ENCODE assay signal across 14 mouse cellular contexts in genomic region chr13:95657171-95657570, GRCm38 (mm10). TPM values are rescaled to one million over a fixed set of nuclear protein-coding genes. Genes with fewer than 3 reads are reported as not detected.
DNase-seq lines count a peak whose midpoint lies in the region; ATAC-seq lines count a peak whose summit lies in the region.
"Had no signal": no experiment of that assay in that cellular context is flagged by ENCODE, and none has a peak within 500 bp of the region (broad histone marks: within the 10 kb centered on the region; RNA-seq: fewer than 3 reads in every experiment).

No protein-coding gene starts in this region.

- ATAC-seq in lung, embryonic 16.5 days (ENCODE audit: low read depth) = 0 out of 2 replicates have a peak, but pooled peaks have one; percentile 37
- no peak for ATAC-seq in forebrain, embryonic 12.5 days (ENCODE audit: low FRiP score)

- intact Hi-C loops in heart, postnatal 14 days (cut with DNase I) = no loop called here

- H3K27ac ChIP-seq in heart, embryonic 10.5 days = peak overlapping the region; percentile 62
- H3K27ac ChIP-seq in lung, embryonic 16.5 days (ENCODE audit: low read length) = no peak overlapping the region
- no peak overlapping the region for H3K27ac ChIP-seq in forebrain, embryonic 12.5 days
- H3K27ac ChIP-seq: embryonic facial prominence, embryonic 15.5 days; hindbrain, embryonic 15.5 days; limb, embryonic 12.5 days; stomach, postnatal 0 days had no signal

- H3K4me1 ChIP-seq in heart, embryonic 10.5 days = peaks cover 31% of the 10 kb centered on the region
- peaks cover 6% of the 10 kb centered on the region for H3K4me1 ChIP-seq in lung, embryonic 16.5 days (replicated peaks; ENCODE audit: control insufficient read depth, insufficient read depth, low read length)
- peaks cover 89% of the 10 kb centered on the region for H3K4me1 ChIP-seq in megakaryocyte, embryonic 14.5 days
- H3K4me1 ChIP-seq in forebrain, embryonic 12.5 days = no peaks in the 10 kb centered on the region
- H3K4me1 ChIP-seq: embryonic facial prominence, embryonic 15.5 days had no signal

- no peaks in the 10 kb centered on the region for H3K36me3 ChIP-seq in heart, embryonic 10.5 days
- no peaks in the 10 kb centered on the region for H3K36me3 ChIP-seq in lung, embryonic 16.5 days (ENCODE audit: control insufficient read depth, insufficient read depth, low read length)
- H3K36me3 ChIP-seq in megakaryocyte, embryonic 14.5 days (replicated peaks; ENCODE audit: low read length) = peaks cover 49% of the 10 kb centered on the region
- peaks cover 42% of the 10 kb centered on the region; the same call in 1 of the 2 replicates for H3K36me3 ChIP-seq in forebrain, embryonic 12.5 days (replicated peaks)
- H3K36me3 ChIP-seq: hindbrain, embryonic 15.5 days had no signal

- no peak overlapping the region for H3K4me3 ChIP-seq in heart, embryonic 10.5 days
- no peak overlapping the region for H3K4me3 ChIP-seq in lung, embryonic 16.5 days (ENCODE audit: low read length)
- H3K4me3 ChIP-seq in megakaryocyte, embryonic 14.5 days (replicated peaks) = peak overlapping the region; percentile 53
- H3K4me3 ChIP-seq in forebrain, embryonic 12.5 days (replicated peaks) = no peak overlapping the region
- H3K4me3 ChIP-seq: embryonic facial prominence, embryonic 15.5 days; hindbrain, embryonic 15.5 days; limb, embryonic 12.5 days had no signal

- H3K9me3 ChIP-seq in heart, embryonic 10.5 days = no peaks in the 10 kb centered on the region
- no peaks in the 10 kb centered on the region for H3K9me3 ChIP-seq in lung, embryonic 16.5 days (ENCODE audit: control insufficient read depth, low read length)
- H3K9me3 ChIP-seq in megakaryocyte, embryonic 14.5 days = peaks cover 2% of the 10 kb centered on the region; the same call in 1 of the 2 replicates
- H3K9me3 ChIP-seq in forebrain, embryonic 12.5 days = no peaks in the 10 kb centered on the region
- H3K9me3 ChIP-seq: embryonic facial prominence, embryonic 15.5 days; hindbrain, embryonic 15.5 days; limb, embryonic 12.5 days had no signal

- DNase-seq in heart, embryonic 10.5 days (ENCODE audit: low spot score) = peak; percentile 89
- no peak for DNase-seq in heart, postnatal 14 days
- DNase-seq in lung, postnatal 10 days = no peak
- peak; percentile 64 for DNase-seq in c-Kit-positive CD71-negative TER-119-negative erythroid progenitor cells, embryonic 14.5 days (ENCODE audit: low read depth)
- no peak for DNase-seq in left cerebral cortex, adult 9 months (ENCODE audit: low spot score in 2 of 2)
- DNase-seq: adrenal gland, postnatal 10 days; cerebellum, adult 8-10 months had no signal

- H3K4me2 ChIP-seq in lung, embryonic 16.5 days (ENCODE audit: low read depth, low read length) = no peak overlapping the region
- no peak overlapping the region for H3K4me2 ChIP-seq in forebrain, embryonic 12.5 days
- H3K4me2 ChIP-seq: embryonic facial prominence, embryonic 15.5 days; hindbrain, embryonic 15.5 days; limb, embryonic 12.5 days had no signal

- H3K27me3 ChIP-seq in heart, embryonic 10.5 days (ENCODE audit: insufficient read depth, poor library complexity, severe bottlenecking) = no peaks in the 10 kb centered on the region
- H3K27me3 ChIP-seq in lung, embryonic 16.5 days (ENCODE audit: control insufficient read depth, insufficient read depth, low read depth, low read length) = no peaks in the 10 kb centered on the region
- no peaks in the 10 kb centered on the region for H3K27me3 ChIP-seq in megakaryocyte, embryonic 14.5 days (replicated peaks)
- no peaks in the 10 kb centered on the region for H3K27me3 ChIP-seq in forebrain, embryonic 12.5 days
- H3K27me3 ChIP-seq: embryonic facial prominence, embryonic 15.5 days; hindbrain, embryonic 15.5 days; limb, embryonic 12.5 days had no signal

- WGBS in heart, embryonic 10.5 days = 19% methylated on average over 9 of the region's 9 CpGs
- WGBS in lung, embryonic 16.5 days = 52% methylated on average over 9 of the region's 9 CpGs
- WGBS in forebrain, embryonic 12.5 days = 68% methylated on average over 9 of the region's 9 CpGs

- no peak overlapping the region for H3K9ac ChIP-seq in lung, embryonic 16.5 days (ENCODE audit: low read length)
- no peak overlapping the region for H3K9ac ChIP-seq in forebrain, embryonic 12.5 days
- H3K9ac ChIP-seq: embryonic facial prominence, embryonic 15.5 days; hindbrain, embryonic 15.5 days; limb, embryonic 12.5 days had no signal

RNA-seq across cellular contexts. Expression of gene F2r, which starts 38.9 kb away (rescaled TPM):
- polyA plus RNA-seq in heart, embryonic 10.5 days (2016; fragmentation: Nextera tagmentation; extraction: Ambion mirVana) = 159 and 166 TPM in 2 replicates
- 10 to 100 TPM; 27.9 to 30.4 TPM for total RNA-seq in heart, postnatal 14 days (2021)
- polyA plus RNA-seq in lung, embryonic 16.5 days (2015; fragmentation: Nextera tagmentation; extraction: Ambion mirVana) = 123 and 124 TPM in 2 replicates
- polyA plus RNA-seq in megakaryocyte, embryonic 14.5 days (2012; ENCODE audit: insufficient read depth, low replicate concordance) = 53.3 and 84.2 TPM in 2 replicates
- 109 TPM in 2 replicates for polyA plus RNA-seq in forebrain, embryonic 12.5 days (2016; fragmentation: Nextera tagmentation; extraction: Ambion mirVana)

RNA-seq across cellular contexts. Expression of gene F2rl2, which starts 39.5 kb away (rescaled TPM):
- polyA plus RNA-seq in heart, embryonic 10.5 days (2016; fragmentation: Nextera tagmentation; extraction: Ambion mirVana) = 2.6 and 4.8 TPM in 2 replicates
- total RNA-seq in heart, postnatal 14 days (2021) = under 1 TPM in 1 of 2 experiments, not detected in 1; 0.12 TPM
- 0.54 and 0.64 TPM in 2 replicates for polyA plus RNA-seq in lung, embryonic 16.5 days (2015; fragmentation: Nextera tagmentation; extraction: Ambion mirVana)
- polyA plus RNA-seq in megakaryocyte, embryonic 14.5 days (2012; ENCODE audit: insufficient read depth, low replicate concordance) = 8.9 and 20.6 TPM in 2 replicates
- 0.76 and 0.79 TPM in 2 replicates for polyA plus RNA-seq in forebrain, embryonic 12.5 days (2016; fragmentation: Nextera tagmentation; extraction: Ambion mirVana)

Comparison
In these comparisons a context has a peak if more than half of its experiments do, and no peak if none do; other contexts are left out.
1. DNase-seq: peak in heart, embryonic 10.5 days (single experiment) and c-Kit-positive CD71-negative TER-119-negative erythroid progenitor cells, embryonic 14.5 days (single experiment); none in heart, postnatal 14 days (0 of 2), lung, postnatal 10 days (single experiment) and left cerebral cortex, adult 9 months (0 of 2).